Mouse (Mus musculus) heart, embryonic 14.5 days (tissue): Measurements from ENCODE around the gene Sema5b. TPM values are rescaled to one million over a fixed set of nuclear protein-coding genes. Genes with fewer than 3 reads are reported as not detected.

Experiments
- ATAC-seq: fragments of 200-750 bp; cut with Nextera tagmentation; 2 replicates; pipeline ENCODE4 v1.8.0; 2017; ENCODE audit warnings: low read depth, moderate TSS enrichment; ENCODE audit not compliant: insufficient number of reproducible peaks, insufficient read depth, low FRiP score
- H3K27ac ChIP-seq, 2 experiments: fragments of 200-500 bp in 1 of 2; fragments of 300-500 bp in 1 of 2; sonication (generic) in 1 of 2; replicated peaks in 1 of 2; 2 replicates each; pipeline ENCODE4 v1.5.1; 2012 to 2014; ENCODE audit warnings: low read depth in 2 of 2, low read length in 2 of 2, control low read depth in 1 of 2, mild to moderate bottlenecking in 1 of 2, mixed read lengths in 1 of 2; ENCODE audit not compliant: control insufficient read depth in 1 of 2, insufficient read depth in 1 of 2
- H3K27me3 ChIP-seq: fragments of 300-500 bp; sonication (generic); 2 replicates; pipeline ENCODE4 v1.6.1; 2014; ENCODE audit warnings: mild to moderate bottlenecking, low read length, control low read depth; ENCODE audit not compliant: control insufficient read depth, insufficient read depth
- H3K36me3 ChIP-seq: fragments of 300-500 bp; sonication (generic); 2 replicates; pipeline ENCODE4 v1.6.1; 2014; ENCODE audit warnings: mild to moderate bottlenecking, control low read depth, low read length, mixed read lengths; ENCODE audit not compliant: control insufficient read depth, insufficient read depth
- H3K4me1 ChIP-seq, 2 experiments: fragments of 200-500 bp in 1 of 2; fragments of 300-500 bp in 1 of 2; sonication (generic) in 1 of 2; 2 replicates each; pipeline ENCODE4 v1.6.1; 2012 to 2014; ENCODE audit warnings: low read length in 2 of 2, control low read depth in 1 of 2, mixed read lengths in 1 of 2; ENCODE audit not compliant: control insufficient read depth in 2 of 2, insufficient read depth in 2 of 2
- H3K4me2 ChIP-seq: fragments of 300-500 bp; sonication (generic); 2 replicates; pipeline ENCODE4 v1.6.1; 2014; ENCODE audit warnings: mild to moderate bottlenecking, low read length
- H3K4me3 ChIP-seq, 2 experiments: fragments of 200-500 bp in 1 of 2; fragments of 300-500 bp in 1 of 2; sonication (generic) in 1 of 2; 2 replicates each; pipeline ENCODE4 v1.5.1; 2012 to 2014; ENCODE audit warnings: low read length in 2 of 2, mild to moderate bottlenecking in 2 of 2, control low read depth in 1 of 2, low read depth in 1 of 2, moderate library complexity in 1 of 2; ENCODE audit not compliant: control insufficient read depth in 1 of 2, insufficient read depth in 1 of 2
- H3K9ac ChIP-seq: fragments of 300-500 bp; sonication (generic); 2 replicates; pipeline ENCODE4 v1.6.1; 2014; ENCODE audit warnings: mild to moderate bottlenecking, low read length
- H3K9me3 ChIP-seq: fragments of 300-500 bp; sonication (generic); 2 replicates; pipeline ENCODE4 v1.6.1; 2016; ENCODE audit warnings: low read length, control low read depth; ENCODE audit not compliant: control insufficient read depth
- whole genome bisulfite sequencing: fragments of 180-500 bp; shearing (Covaris S2); extraction: QIAGEN DNeasy Blood & Tissue Kit; methylation state at CpG from one replicate; pipeline ENCODE4 v1.1.7; 2014; 5-methylcytosine and 5-hydroxymethylcytosine counted together
- polyA plus RNA-seq: library from polyadenylated mRNA; unstranded; fragments of >200 nt; fragmentation: Nextera tagmentation; extraction: Ambion mirVana; gene quantifications from 2 replicates; pipeline ENCODE4 v1.2.1, GENCODE M21; 2014

Sema5b gene
- polyA plus RNA-seq, 1 experiment from 2014 or later: 1.9 TPM

- ATAC-seq: no peak
- Histone ChIP-seq H3K27ac (no peak overlapping the region), H3K4me1 (peaks cover 11 to 14% of the 10 kb centered on the region in 2 experiments), H3K9ac (no peak overlapping the region), H3K9me3 (no peaks in the 10 kb centered on the region), H3K4me3 (no peak overlapping the region), H3K36me3 (no peaks in the 10 kb centered on the region), H3K27me3 (no peaks in the 10 kb centered on the region), H3K4me2 (no peak overlapping the region)
- 13% methylated on average over 3 of the region's 3 CpGs for WGBS
Measured at GRCm38 (mm10) chr16:35678476-35678875, 137.5 kb downstream of the Sema5b start.

- H3K27ac ChIP-seq: peak overlapping the region; percentile 15 to 81; a peak in 3 of 4 replicates
- H3K4me1 ChIP-seq: peaks cover 11 to 14% of the 10 kb centered on the region in 2 experiments
- no peaks in the 10 kb centered on the region for H3K27me3 ChIP-seq
- H3K4me3 ChIP-seq: no peak overlapping the region
- ATAC-seq: 0 out of 2 replicates have a peak, but pooled peaks have one; percentile 31
- H3K9me3 ChIP-seq: no peaks in the 10 kb centered on the region
- no peaks in the 10 kb centered on the region for H3K36me3 ChIP-seq
- peak overlapping the region; percentile 21; the same call in 1 of the 2 replicates for H3K4me2 ChIP-seq
- H3K9ac ChIP-seq: no peak overlapping the region
- WGBS: 58% methylated on average over 17 of the region's 17 CpGs
Measured at GRCm38 (mm10) chr16:35681327-35682108, 140.6 kb downstream of the Sema5b start.

- no peak overlapping the region for H3K4me2 ChIP-seq
- no peaks in the 10 kb centered on the region for H3K36me3 ChIP-seq
- no peak overlapping the region for H3K27ac ChIP-seq
- no peaks in the 10 kb centered on the region for H3K27me3 ChIP-seq
- H3K4me1 ChIP-seq: peaks cover 11 to 14% of the 10 kb centered on the region in 2 experiments
- no peak overlapping the region for H3K9ac ChIP-seq
- 72% methylated on average over 13 of the region's 13 CpGs for WGBS
- H3K9me3 ChIP-seq: no peaks in the 10 kb centered on the region
- ATAC-seq: no peak
- no peak overlapping the region for H3K4me3 ChIP-seq
Measured at GRCm38 (mm10) chr16:35685027-35685426, 144.1 kb downstream of the Sema5b start.

- Histone ChIP-seq H3K4me2 (no peak overlapping the region), H3K4me3 (no peak overlapping the region), H3K4me1 (peaks cover 7% of the 10 kb centered on the region in 2 experiments), H3K27me3 (no peaks in the 10 kb centered on the region), H3K27ac (no peak overlapping the region), H3K36me3 (no peaks in the 10 kb centered on the region), H3K9ac (no peak overlapping the region), H3K9me3 (no peaks in the 10 kb centered on the region)
- ATAC-seq: no peak
- WGBS: 71% methylated on average over 7 of the region's 7 CpGs
Measured at GRCm38 (mm10) chr16:35686491-35686890, 145.5 kb downstream of the Sema5b start.

GRCm38 (mm10) chr16:35691606-35692005, 150.7 kb downstream of the Sema5b start:
- no peak overlapping the region for H3K27ac ChIP-seq
- no peak for ATAC-seq
- H3K36me3 ChIP-seq: peaks cover 4% of the 10 kb centered on the region; the same call in 1 of the 2 replicates
- no peak overlapping the region for H3K9ac ChIP-seq
- WGBS: 87% methylated on average over 7 of the region's 7 CpGs
- no peaks in the 10 kb centered on the region; the same call in 1 of the 2 replicates for H3K9me3 ChIP-seq
- H3K27me3 ChIP-seq: no peaks in the 10 kb centered on the region
- H3K4me1 ChIP-seq: no peaks in the 10 kb centered on the region
- no peak overlapping the region for H3K4me3 ChIP-seq
- H3K4me2 ChIP-seq: no peak overlapping the region

- 92% methylated on average over 13 of the region's 13 CpGs for WGBS
- Histone ChIP-seq H3K4me3 (no peak overlapping the region), H3K9me3 (no peaks in the 10 kb centered on the region; the same call in 1 of the 2 replicates), H3K27ac (no peak overlapping the region), H3K9ac (no peak overlapping the region), H3K4me2 (no peak overlapping the region), H3K36me3 (peaks cover 15% of the 10 kb centered on the region; the same call in 1 of the 2 replicates), H3K27me3 (no peaks in the 10 kb centered on the region), H3K4me1 (no peaks in the 10 kb centered on the region)
- ATAC-seq: no peak
Measured at GRCm38 (mm10) chr16:35694250-35694846, 153.4 kb downstream of the Sema5b start.

- H3K9me3 ChIP-seq: no peaks in the 10 kb centered on the region; the same call in 1 of the 2 replicates
- H3K27ac ChIP-seq: no peak overlapping the region
- H3K4me1 ChIP-seq: no peaks in the 10 kb centered on the region
- H3K27me3 ChIP-seq: no peaks in the 10 kb centered on the region
- no peak overlapping the region for H3K4me3 ChIP-seq
- H3K36me3 ChIP-seq: peaks cover 15% of the 10 kb centered on the region; the same call in 1 of the 2 replicates
- H3K9ac ChIP-seq: no peak overlapping the region
- H3K4me2 ChIP-seq: no peak overlapping the region
- no peak for ATAC-seq
- 77% methylated on average over 2 of the region's 2 CpGs for WGBS
Measured at GRCm38 (mm10) chr16:35696103-35696502, 155.2 kb downstream of the Sema5b start.
